Mouse (Mus musculus) CD4-positive, CD25-positive, alpha-beta regulatory T cell, adult 2 months (primary cell): Measurements from ENCODE around the gene Fosl1.
"Not testable (repeated sequence)": the region's sequence is repeated elsewhere in the genome, so short reads cannot be mapped to it uniquely, and the experiment has no call there.

ENCODE experiments used
- DNase-seq: peaks from one replicate; pipeline ENCODE4 v3.0.0-alpha.2; 2012; ENCODE audit warnings: low read depth, low spot score

Fosl1 gene

GRCm38 (mm10) chr19:5447515-5448353 lies at the start of gene Fosl1:
Gene Fosl1, plus strand, starts transcription at chr19:5447547.
- peak; percentile 94 for DNase-seq

DNA sequence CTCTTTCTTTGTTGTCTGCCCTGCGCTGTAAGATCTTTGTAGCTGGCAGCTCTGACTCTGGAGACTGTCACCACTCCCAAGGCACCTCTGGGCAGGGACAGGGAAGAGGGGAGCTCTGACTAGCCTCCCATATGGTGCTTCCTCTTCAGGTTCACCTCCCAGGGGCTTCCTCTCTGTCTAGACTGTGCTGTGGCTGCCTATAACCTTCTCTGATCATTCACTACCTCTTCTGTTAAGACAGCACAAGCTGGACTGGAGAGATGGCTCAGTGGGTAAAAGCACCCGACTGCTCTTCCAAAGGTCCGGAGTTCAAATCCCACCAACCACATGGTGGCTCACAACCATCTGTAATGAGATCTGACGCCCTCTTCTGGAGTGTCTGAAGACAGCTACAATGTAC lies 46.3 kb upstream of the Fosl1 start:
- not testable (repeated sequence) for DNase-seq

DNA sequence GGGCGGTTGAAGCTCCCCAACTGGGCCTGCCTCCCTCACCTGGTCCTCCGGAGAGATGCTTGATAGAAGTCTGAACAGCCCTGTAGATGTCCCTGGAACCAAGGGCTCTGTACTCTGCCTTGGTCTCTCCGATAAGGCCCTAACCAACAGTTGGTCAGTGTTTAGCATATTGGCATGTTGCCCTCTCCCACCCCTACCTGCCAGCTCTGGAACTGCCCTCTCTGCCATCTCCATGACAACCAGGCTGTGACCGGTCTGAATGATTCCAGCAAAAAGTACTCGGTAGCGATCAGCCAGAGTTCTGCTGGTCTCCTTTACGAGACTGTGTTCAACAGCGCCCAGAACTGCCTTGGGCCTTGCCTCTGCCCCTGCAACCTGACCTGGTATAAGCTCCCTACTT lies 45.1 kb upstream of the Fosl1 start, which contains the start of gene Tsga10ip:
Gene Tsga10ip, minus strand, starts transcription at position 234 of the 400 bp plus-strand sequence.
- no peak for DNase-seq

DNA sequence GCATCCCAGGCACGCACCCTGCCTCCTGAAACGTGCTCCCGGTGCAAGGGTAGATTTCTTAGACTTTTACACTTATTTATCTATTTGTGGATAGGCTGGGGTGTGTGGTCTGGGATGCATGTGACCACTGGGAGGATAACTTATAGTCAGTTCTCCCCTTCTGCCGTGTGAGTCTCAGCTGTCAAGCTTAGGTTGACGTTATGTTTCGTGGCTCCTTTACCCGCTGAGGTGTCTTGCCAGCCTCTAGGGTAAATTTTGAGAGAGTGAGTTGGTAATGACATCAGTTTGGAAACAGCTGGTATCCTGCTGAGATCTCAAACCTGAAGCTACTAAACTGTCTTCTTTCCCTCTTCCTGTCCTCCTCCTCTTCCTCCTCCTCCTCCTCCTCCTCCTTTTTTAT lies 41.4 kb upstream of the Fosl1 start:
- DNase-seq = peak; percentile 82

DNA sequence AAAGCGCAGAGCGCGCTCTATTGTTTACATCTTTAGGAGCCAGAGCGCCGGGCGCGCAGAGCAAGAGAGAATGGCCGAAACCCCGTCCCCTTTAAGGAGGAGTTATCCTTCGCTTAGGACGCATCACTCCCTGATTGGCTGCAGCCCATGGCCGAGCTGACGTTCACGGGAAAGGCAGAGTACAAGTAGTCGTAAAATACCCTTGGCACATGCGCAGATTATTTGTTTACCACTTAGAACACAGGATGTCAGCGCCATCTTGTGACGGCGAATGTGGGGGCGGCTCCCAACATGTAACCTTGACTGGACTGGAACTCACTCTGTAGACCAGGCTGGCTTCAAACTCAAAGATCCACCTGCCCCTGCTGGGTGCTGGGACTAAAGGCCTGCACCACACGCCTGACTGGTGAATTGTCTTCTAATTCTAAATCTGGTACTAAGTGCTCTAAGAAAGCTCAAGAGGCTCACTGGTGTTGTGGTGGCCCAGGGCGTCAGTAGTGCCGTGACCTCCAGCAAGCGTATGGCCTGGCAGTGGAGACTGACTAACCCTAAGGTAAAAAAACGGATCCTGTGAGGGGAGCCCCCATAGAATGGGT lies 40.7 kb upstream of the Fosl1 start:
- peak; percentile 85 for DNase-seq

DNA sequence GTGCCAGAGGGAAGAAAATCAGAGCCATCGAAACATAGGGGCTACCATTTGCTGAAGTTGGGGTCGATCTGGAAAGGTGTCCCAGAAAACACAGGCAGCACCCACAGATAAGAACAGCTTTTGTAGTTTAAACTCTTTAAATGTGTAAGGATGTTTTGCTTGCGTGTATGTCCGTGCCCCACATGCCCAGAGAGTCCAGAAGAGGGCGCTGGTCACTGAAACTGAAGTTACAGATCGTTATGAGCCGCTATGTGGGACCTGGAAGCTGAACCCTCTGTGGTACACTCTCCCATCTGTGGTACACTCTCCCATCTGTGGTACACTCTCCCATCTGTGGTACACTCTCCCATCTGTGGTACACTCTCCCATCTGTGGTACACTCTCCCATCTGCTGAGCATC lies 40.2 kb upstream of the Fosl1 start:
- DNase-seq = peak; percentile 91

DNA sequence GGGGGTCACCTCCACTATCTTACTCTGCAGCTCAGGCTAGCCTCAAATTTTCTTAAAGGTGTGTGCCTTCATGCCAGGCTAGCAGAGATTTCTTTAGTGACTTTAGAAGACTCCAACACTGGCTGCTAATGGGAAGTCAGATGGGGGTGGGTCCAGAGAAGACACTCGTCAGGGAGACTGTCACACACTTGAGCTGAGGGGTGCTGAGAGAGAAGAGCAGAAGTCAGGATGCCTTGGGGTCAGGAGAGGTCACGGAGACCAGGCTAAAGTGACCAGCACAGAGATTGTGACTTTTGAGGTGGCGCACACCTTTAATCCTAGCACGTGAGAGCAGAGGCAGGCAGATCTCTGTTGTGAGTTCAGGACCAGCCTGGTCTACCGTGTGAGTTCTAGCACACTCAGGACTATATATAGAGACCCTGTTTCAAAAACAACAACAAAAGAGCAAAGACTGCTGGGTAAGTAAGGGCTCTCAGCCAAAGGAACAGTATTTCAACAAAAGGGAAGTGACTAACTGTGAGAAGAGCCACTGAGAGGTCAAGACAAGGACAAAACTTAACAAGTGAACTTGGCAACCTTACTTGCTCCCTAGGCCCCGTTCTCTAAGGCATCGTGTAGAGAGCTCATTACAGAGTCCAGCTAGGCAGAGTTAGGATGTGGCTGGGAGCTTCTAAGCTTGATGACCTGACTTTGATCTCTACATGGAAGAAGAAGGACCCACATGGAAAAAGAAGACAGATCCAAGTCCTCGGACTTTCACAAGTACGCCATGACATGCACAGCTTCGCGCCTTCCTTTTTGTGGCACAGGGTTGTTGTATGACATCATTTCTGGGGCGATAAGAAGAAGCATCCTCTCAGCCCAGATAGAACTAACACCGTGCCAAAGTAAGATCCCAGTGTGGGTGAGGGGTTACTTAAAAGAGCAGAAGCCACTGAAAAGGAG lies 39.0 kb upstream of the Fosl1 start:
- peak; percentile 50 for DNase-seq

- DNase-seq = no peak
Observed at GRCm38 (mm10) chr19:5409068-5409467, 38.3 kb upstream of the Fosl1 start.

GRCm38 (mm10) chr19:5410641-5411040 lies 36.7 kb upstream of the Fosl1 start:
- DNase-seq = no peak

GRCm38 (mm10) chr19:5411961-5412360 lies 35.4 kb upstream of the Fosl1 start:
- DNase-seq = no peak

GRCm38 (mm10) chr19:5413840-5414239 lies 33.5 kb upstream of the Fosl1 start:
- no peak for DNase-seq

GRCm38 (mm10) chr19:5414534-5414957 lies 32.8 kb upstream of the Fosl1 start:
- no peak for DNase-seq

- DNase-seq = no peak
Observed at GRCm38 (mm10) chr19:5418750-5419466, 28.4 kb upstream of the Fosl1 start.

- DNase-seq = no peak
Observed at GRCm38 (mm10) chr19:5419630-5420029, 27.7 kb upstream of the Fosl1 start.

GRCm38 (mm10) chr19:5420579-5420978 lies 26.8 kb upstream of the Fosl1 start:
- no peak for DNase-seq

GRCm38 (mm10) chr19:5421784-5422183 lies 25.6 kb upstream of the Fosl1 start:
- DNase-seq = no peak

DNA sequence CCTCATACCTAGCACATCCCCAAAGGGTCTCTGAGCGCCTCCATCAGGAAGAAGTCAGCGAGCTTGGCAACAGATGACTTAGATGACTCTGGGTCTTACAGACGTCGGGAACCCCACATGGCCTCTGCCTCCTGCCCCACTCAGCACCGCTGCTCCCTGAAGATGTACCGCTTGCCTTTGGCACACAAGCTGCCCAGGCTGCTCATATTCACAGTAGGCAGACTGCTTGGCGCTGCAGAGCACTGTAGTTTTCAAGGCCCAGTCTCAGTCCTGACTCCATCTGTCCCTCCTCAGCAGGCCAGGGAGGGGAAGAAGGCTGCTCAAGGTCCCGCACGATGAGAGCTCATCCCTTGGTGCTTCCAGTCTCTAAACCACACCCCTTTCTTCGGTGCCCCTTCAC lies 25.1 kb upstream of the Fosl1 start:
- no peak for DNase-seq

DNA sequence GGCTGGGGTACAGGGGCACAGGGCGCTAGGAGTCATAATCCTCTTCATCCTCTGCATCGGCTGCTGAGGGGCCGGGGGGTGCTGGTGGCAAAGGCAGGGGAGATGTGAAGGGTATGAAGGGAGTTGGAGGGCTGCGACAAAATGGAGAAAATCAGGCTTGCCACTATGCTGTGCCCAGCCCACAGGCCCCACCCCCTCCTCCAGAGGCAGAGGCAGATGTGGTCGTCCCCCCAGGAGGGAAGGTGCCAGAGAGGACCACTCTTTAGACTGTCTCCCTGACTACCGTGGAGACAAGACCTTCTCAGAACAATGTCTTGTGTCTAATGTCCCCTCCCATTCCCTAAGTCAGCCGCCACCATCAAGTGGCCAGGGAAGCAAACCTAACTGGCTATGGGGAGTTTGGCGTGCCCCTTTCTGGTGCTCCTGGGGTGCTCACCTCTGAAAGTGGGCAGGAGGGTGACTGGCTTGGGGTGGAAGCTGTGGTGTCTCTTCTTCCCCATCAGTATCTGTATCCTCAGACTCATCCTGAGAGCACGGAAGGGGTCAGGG lies 24.4 kb upstream of the Fosl1 start:
- DNase-seq = no peak

- no peak for DNase-seq
Observed at GRCm38 (mm10) chr19:5423561-5423960, 23.8 kb upstream of the Fosl1 start.

GRCm38 (mm10) chr19:5424092-5424781 lies 23.1 kb upstream of the Fosl1 start:
- DNase-seq = peak; percentile 80
